Mouse (Mus musculus) left cerebral cortex, postnatal 4 days (tissue): Measurements from ENCODE around the gene Mpp6. TPM values are rescaled to one million over a fixed set of nuclear protein-coding genes. Genes with fewer than 3 reads are reported as not detected.

Source experiments
- DNase-seq: peaks from one replicate; pipeline ENCODE4 v3.0.0-alpha.2; 2022
- intact Hi-C: fragments of 180-260 bp; cut with DNase I; formaldehyde crosslinking; loops from one replicate; pipeline ENCODE4 v1.15.1; 2025
- total RNA-seq, 2 experiments: library from RNA; stranded (reverse); gene quantifications; 2 replicates each; pipeline ENCODE4 v1.2.3; 2021

Gene Mpp6
- total RNA-seq, 2 experiments from 2014 or later: 123 to 140 TPM

GRCm38 (mm10) chr6:50139526-50139925 is 29.5 kb downstream of the Mpp6 start:
- no peak for DNase-seq
- intact Hi-C loops: no loop called here

GRCm38 (mm10) chr6:50146158-50146557 is 36.1 kb downstream of the Mpp6 start:
- DNase-seq: no peak
- intact Hi-C loops: no loop called here

- no peak for DNase-seq
- intact Hi-C loops: no loop called here
Observed at GRCm38 (mm10) chr6:50149378-50149777, 39.3 kb downstream of the Mpp6 start.

- no peak for DNase-seq
- intact Hi-C loops: no loop called here
Observed at GRCm38 (mm10) chr6:50159842-50160241, 49.8 kb downstream of the Mpp6 start.

GRCm38 (mm10) chr6:50163013-50163412 is 53.0 kb downstream of the Mpp6 start:
- no peak for DNase-seq
- intact Hi-C loops: no loop called here

GRCm38 (mm10) chr6:50168821-50169220 is 58.8 kb downstream of the Mpp6 start:
- DNase-seq: no peak
- intact Hi-C loops: no loop called here

- intact Hi-C loops: no loop called here
Observed at GRCm38 (mm10) chr6:50169771-50170170, 59.7 kb downstream of the Mpp6 start.

GRCm38 (mm10) chr6:50175736-50176135 is 65.7 kb downstream of the Mpp6 start:
- intact Hi-C loops: no loop called here
- no peak for DNase-seq

More at GRCm38 (mm10) chr6:50169771-50170170, 59.7 kb downstream of the Mpp6 start:
- peak; percentile 7 for DNase-seq

GRCm38 (mm10) chr6:50180189-50180588 is 70.1 kb downstream of the Mpp6 start:
- intact Hi-C loops: loop anchor here (5.0 kb wide), 1 partner anchor 658 kb away; no protein-coding TSS in a partner anchor
- DNase-seq: no peak

- intact Hi-C loops: no loop called here
- no peak for DNase-seq
Observed at GRCm38 (mm10) chr6:50187955-50188354, 77.9 kb downstream of the Mpp6 start.

- intact Hi-C loops: no loop called here
- no peak for DNase-seq
Observed at GRCm38 (mm10) chr6:50189376-50189775, 79.3 kb downstream of the Mpp6 start.

GRCm38 (mm10) chr6:50191605-50192004 is 81.6 kb downstream of the Mpp6 start:
- no peak for DNase-seq
- intact Hi-C loops: no loop called here

- intact Hi-C loops: no loop called here
- no peak for DNase-seq
Observed at GRCm38 (mm10) chr6:50192169-50192568, 82.1 kb downstream of the Mpp6 start.

- DNase-seq: no peak
- intact Hi-C loops: no loop called here
Observed at GRCm38 (mm10) chr6:50192822-50193221, 82.8 kb downstream of the Mpp6 start.

- intact Hi-C loops: no loop called here
Observed at GRCm38 (mm10) chr6:50193851-50194250, 83.8 kb downstream of the Mpp6 start.

GRCm38 (mm10) chr6:50204356-50204755 is 94.3 kb downstream of the Mpp6 start:
- intact Hi-C loops: loop anchor here (10.0 kb wide), 1 partner anchor 330 kb away; no protein-coding TSS in a partner anchor
- DNase-seq: no peak

More at GRCm38 (mm10) chr6:50193851-50194250, 83.8 kb downstream of the Mpp6 start:
- no peak for DNase-seq

- intact Hi-C loops: loop anchor here (10.0 kb wide), 1 partner anchor 330 kb away; no protein-coding TSS in a partner anchor
- DNase-seq: no peak
Observed at GRCm38 (mm10) chr6:50205093-50205492, 95.1 kb downstream of the Mpp6 start.

- no peak for DNase-seq
- intact Hi-C loops: no loop called here
Observed at GRCm38 (mm10) chr6:50214711-50215372, 104.8 kb downstream of the Mpp6 start.

GRCm38 (mm10) chr6:50215373-50215745 is 105.3 kb downstream of the Mpp6 start:
- DNase-seq: no peak

GRCm38 (mm10) chr6:50215986-50216385 is 105.9 kb downstream of the Mpp6 start:
- DNase-seq: no peak
- intact Hi-C loops: no loop called here

More at GRCm38 (mm10) chr6:50215373-50215745, 105.3 kb downstream of the Mpp6 start:
- intact Hi-C loops: no loop called here

- DNase-seq: no peak
- intact Hi-C loops: no loop called here
Observed at GRCm38 (mm10) chr6:50218628-50219027, 108.6 kb downstream of the Mpp6 start.

GRCm38 (mm10) chr6:50219066-50219465 is 109.0 kb downstream of the Mpp6 start:
- intact Hi-C loops: no loop called here
- DNase-seq: no peak

GRCm38 (mm10) chr6:50220863-50221262 is 110.8 kb downstream of the Mpp6 start:
- intact Hi-C loops: no loop called here
- DNase-seq: peak; percentile 31
